Mouse (Mus musculus) lung, adult 2 months (tissue): ENCODE measurements around the gene Dusp1.

Experiments
- CTCF ChIP-seq: fragments of 200-500 bp; IDR thresholded peaks from 2 replicates; pipeline ENCODE4 v1.5.1; 2011; ENCODE audit warnings: mild to moderate bottlenecking, low read length, control low read depth; ENCODE audit not compliant: insufficient read depth
- POLR2A ChIP-seq: fragments of 200-500 bp; IDR thresholded peaks from 2 replicates; pipeline ENCODE4 v1.6.1; 2011; ENCODE audit warnings: low read depth, mild to moderate bottlenecking, control low read depth, low read length, borderline replicate concordance; ENCODE audit errors: extremely low read depth

DNA sequence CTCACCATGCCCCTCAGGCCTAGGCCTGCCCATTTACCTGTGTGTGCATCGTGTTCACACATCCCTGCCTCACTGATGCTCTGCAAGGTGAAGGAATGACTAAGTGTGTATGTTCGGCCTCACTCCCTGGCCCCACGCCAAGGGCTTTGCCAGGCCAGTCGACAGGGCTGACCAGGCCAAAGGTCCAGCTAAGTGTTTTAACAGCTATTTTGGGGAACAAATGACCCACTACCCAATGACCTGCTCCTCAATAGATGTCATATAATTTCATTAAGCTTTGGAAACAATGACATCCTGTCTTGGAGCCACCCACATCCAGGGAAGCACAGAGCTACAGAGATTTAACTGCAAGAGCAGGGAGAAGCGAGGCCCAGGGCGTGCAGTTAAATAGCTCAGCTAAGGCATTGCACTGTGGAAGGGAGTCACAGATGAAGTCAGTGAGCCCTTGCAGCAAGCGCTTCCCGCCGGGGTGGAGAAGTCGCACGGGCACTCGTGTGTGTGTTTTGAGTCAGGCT, 40.5 kb upstream of the Dusp1 start:
- TF ChIP-seq CTCF (no peak), POLR2A (no peak)
